Mouse (Mus musculus) bone marrow macrophage, adult 2 months (primary cell): Measurements from ENCODE around the gene Slc51a. TPM values are rescaled to one million over a fixed set of nuclear protein-coding genes. Genes with fewer than 3 reads are reported as not detected.

Experiments used
- H3K27ac ChIP-seq: 2 replicates; pipeline ENCODE4 v1.5.1; 2012; ENCODE audit warnings: low read depth, low read length; ENCODE audit not compliant: insufficient read depth
- H3K4me1 ChIP-seq: 2 replicates; pipeline ENCODE4 v1.6.1; 2012; ENCODE audit warnings: low read length; ENCODE audit not compliant: control insufficient read depth, insufficient read depth
- H3K4me3 ChIP-seq: 2 replicates; pipeline ENCODE4 v1.5.1; 2012; ENCODE audit warnings: mild to moderate bottlenecking, low read length, moderate library complexity; ENCODE audit not compliant: insufficient read depth
- CTCF ChIP-seq: IDR thresholded peaks from 2 replicates; pipeline ENCODE4 v1.5.1; 2012; ENCODE audit warnings: low read depth, mild to moderate bottlenecking, low read length, moderate library complexity
- POLR2A ChIP-seq: IDR thresholded peaks from 2 replicates; pipeline ENCODE4 v1.6.1; 2012; ENCODE audit warnings: mild to moderate bottlenecking, low read depth, low read length, borderline replicate concordance
- polyA plus RNA-seq: library from polyadenylated mRNA; stranded (reverse); fragments of >200 nt; gene quantifications from 2 replicates; pipeline ENCODE4 v1.2.4, GENCODE M21; 2012; ENCODE audit not compliant: missing spikeins, insufficient read depth, insufficient read length

Gene Slc51a
- polyA plus RNA-seq, 1 experiment: not detected

- Histone ChIP-seq H3K4me3 (no peak overlapping the region), H3K27ac (peak overlapping the region; percentile 73), H3K4me1 (peaks cover 35% of the 10 kb centered on the region)
Measured at GRCm38 (mm10) chr16:32434691-32435090, 53.0 kb downstream of the Slc51a start.

GRCm38 (mm10) chr16:32434066-32434465, 53.6 kb downstream of the Slc51a start:
- TF ChIP-seq POLR2A (no peak), CTCF (no peak)
- H3K4me3 ChIP-seq: peak overlapping the region; percentile 13; the same call in 1 of the 2 replicates
- H3K4me1 ChIP-seq: peaks cover 39% of the 10 kb centered on the region
- H3K27ac ChIP-seq: peak overlapping the region; percentile 73

More at GRCm38 (mm10) chr16:32434691-32435090, 53.0 kb downstream of the Slc51a start:
- TF ChIP-seq POLR2A (no peak), CTCF (no peak)

GRCm38 (mm10) chr16:32433138-32433537, 54.5 kb downstream of the Slc51a start:
- TF ChIP-seq CTCF (no peak), POLR2A (no peak)
- no peak overlapping the region for H3K4me3 ChIP-seq
- H3K27ac ChIP-seq: no peak overlapping the region
- peaks cover 37% of the 10 kb centered on the region for H3K4me1 ChIP-seq

GRCm38 (mm10) chr16:32431926-32432325, 55.8 kb downstream of the Slc51a start:
- TF ChIP-seq CTCF (no peak), POLR2A (no peak)
- Histone ChIP-seq H3K4me3 (peak overlapping the region; percentile 71), H3K27ac (no peak overlapping the region), H3K4me1 (peaks cover 35% of the 10 kb centered on the region)

GRCm38 (mm10) chr16:32431047-32431591, 56.6 kb downstream of the Slc51a start:
- no peak for TF ChIP-seq POLR2A
- no peak for TF ChIP-seq CTCF
- peak overlapping the region; percentile 42 for H3K27ac ChIP-seq
- peak overlapping the region; percentile 71 for H3K4me3 ChIP-seq
- H3K4me1 ChIP-seq: peaks cover 28% of the 10 kb centered on the region

- Histone ChIP-seq H3K4me3 (peak within 1 kb of the TSS; percentile 71), H3K27ac (peak within 1 kb of the TSS; percentile 46), H3K4me1 (peaks cover 24% of the 10 kb centered on the region)
- no peak for TF ChIP-seq CTCF
- no peak for TF ChIP-seq POLR2A
Measured at GRCm38 (mm10) chr16:32430474-32431046, 57.1 kb downstream of the Slc51a start, which contains the start of gene Pcyt1a. Pcyt1a (plus strand) TSS chr16:32430921.

GRCm38 (mm10) chr16:32427506-32427905, 60.2 kb downstream of the Slc51a start:
- Histone ChIP-seq H3K27ac (no peak overlapping the region), H3K4me1 (peaks cover 10% of the 10 kb centered on the region), H3K4me3 (no peak overlapping the region)
- TF ChIP-seq CTCF: no peak
- no peak for TF ChIP-seq POLR2A

Other genes starting within 250 kb of the Slc51a start
- 8.5 and 8.6 TPM in 2 replicates for gene Fbxo45, start 240.7 kb downstream of the Slc51a start, polyA plus RNA-seq
- 18.0 and 20.3 TPM in 2 replicates for gene Wdr53, start 240.7 kb downstream of the Slc51a start, polyA plus RNA-seq
- not detected in 2 replicates for gene Smco1, start 216.4 kb downstream of the Slc51a start, polyA plus RNA-seq
- 10.5 and 11.2 TPM in 2 replicates for gene Rnf168, start 210.4 kb downstream of the Slc51a start, polyA plus RNA-seq
- 17.9 and 19.6 TPM in 2 replicates for gene Ubxn7, start 155.6 kb downstream of the Slc51a start, polyA plus RNA-seq
- 3.0 and 4.4 TPM in 2 replicates for gene Tm4sf19, start 87.4 kb downstream of the Slc51a start, polyA plus RNA-seq
- 43.8 and 47.9 TPM in 2 replicates for gene Tctex1d2, start 68.2 kb downstream of the Slc51a start, polyA plus RNA-seq
- 95.8 and 100 TPM in 2 replicates for gene Pcyt1a, start 57.0 kb downstream of the Slc51a start, polyA plus RNA-seq
- gene Zdhhc19, start 8.4 kb upstream of the Slc51a start, polyA plus RNA-seq: not detected in 2 replicates
- 45.0 and 47.0 TPM in 2 replicates for gene Tfrc, start 121.0 kb upstream of the Slc51a start, polyA plus RNA-seq
- gene Tnk2, start 156.0 kb upstream of the Slc51a start, polyA plus RNA-seq: 3.5 and 6.8 TPM in 2 replicates
- not detected in 2 replicates for gene Muc4, start 248.0 kb upstream of the Slc51a start, polyA plus RNA-seq